Mouse (Mus musculus) intestine, embryonic 16.5 days (tissue): ENCODE data around the gene Srsf12. TPM values are rescaled to one million over a fixed set of nuclear protein-coding genes. Genes with fewer than 3 reads are reported as not detected.
A peak's percentile ranks its signal among the peaks of the same experiment; 100 is the strongest.

Source experiments
- ATAC-seq: fragments of 200-750 bp; cut with Nextera tagmentation; 2 replicates; pipeline ENCODE4 v1.8.0; 2017; ENCODE audit warnings: moderate TSS enrichment, moderate library complexity
- H3K27ac ChIP-seq: fragments of 300-500 bp; sonication (generic); 2 replicates; pipeline ENCODE4 v1.5.1; 2014; ENCODE audit warnings: mild to moderate bottlenecking, low read length
- H3K27me3 ChIP-seq: fragments of 300-500 bp; sonication (generic); replicated peaks from 2 replicates; pipeline ENCODE4 v1.6.1; 2014; ENCODE audit warnings: low read length, control low read depth, mixed read lengths; ENCODE audit not compliant: control insufficient read depth, insufficient read depth
- H3K36me3 ChIP-seq: fragments of 300-500 bp; sonication (generic); 2 replicates; pipeline ENCODE4 v1.6.1; 2014; ENCODE audit warnings: low read length, control low read depth; ENCODE audit not compliant: control insufficient read depth, insufficient read depth
- H3K4me1 ChIP-seq: fragments of 300-500 bp; sonication (generic); 2 replicates; pipeline ENCODE4 v1.6.1; 2014; ENCODE audit warnings: low read length, control low read depth, mixed read lengths; ENCODE audit not compliant: control insufficient read depth, insufficient read depth
- H3K4me2 ChIP-seq: fragments of 300-500 bp; sonication (generic); 2 replicates; pipeline ENCODE4 v1.6.1; 2014; ENCODE audit warnings: low read depth, low read length, control low read depth
- H3K4me3 ChIP-seq: fragments of 300-500 bp; sonication (generic); 2 replicates; pipeline ENCODE4 v1.5.1; 2014; ENCODE audit warnings: mild to moderate bottlenecking, low read length
- H3K9ac ChIP-seq: fragments of 300-500 bp; sonication (generic); 2 replicates; pipeline ENCODE4 v1.6.1; 2014; ENCODE audit warnings: low read depth, low read length
- H3K9me3 ChIP-seq: fragments of 300-500 bp; sonication (generic); 2 replicates; pipeline ENCODE4 v1.6.1; 2016; ENCODE audit warnings: low read length, control low read depth; ENCODE audit not compliant: control insufficient read depth
- WGBS: fragments of 180-500 bp; shearing (Covaris S2); extraction: QIAGEN DNeasy Blood & Tissue Kit; methylation state at CpG from one replicate; pipeline ENCODE4 v1.1.7; 2014; 5-methylcytosine and 5-hydroxymethylcytosine counted together
- polyA plus RNA-seq: library from polyadenylated mRNA; unstranded; fragments of >200 nt; fragmentation: Nextera tagmentation; extraction: Ambion mirVana; gene quantifications from 2 replicates; pipeline ENCODE4 v1.2.1, GENCODE M21; 2015

Gene Srsf12
- polyA plus RNA-seq, 1 experiment from 2014 or later: 5.2 TPM

DNA sequence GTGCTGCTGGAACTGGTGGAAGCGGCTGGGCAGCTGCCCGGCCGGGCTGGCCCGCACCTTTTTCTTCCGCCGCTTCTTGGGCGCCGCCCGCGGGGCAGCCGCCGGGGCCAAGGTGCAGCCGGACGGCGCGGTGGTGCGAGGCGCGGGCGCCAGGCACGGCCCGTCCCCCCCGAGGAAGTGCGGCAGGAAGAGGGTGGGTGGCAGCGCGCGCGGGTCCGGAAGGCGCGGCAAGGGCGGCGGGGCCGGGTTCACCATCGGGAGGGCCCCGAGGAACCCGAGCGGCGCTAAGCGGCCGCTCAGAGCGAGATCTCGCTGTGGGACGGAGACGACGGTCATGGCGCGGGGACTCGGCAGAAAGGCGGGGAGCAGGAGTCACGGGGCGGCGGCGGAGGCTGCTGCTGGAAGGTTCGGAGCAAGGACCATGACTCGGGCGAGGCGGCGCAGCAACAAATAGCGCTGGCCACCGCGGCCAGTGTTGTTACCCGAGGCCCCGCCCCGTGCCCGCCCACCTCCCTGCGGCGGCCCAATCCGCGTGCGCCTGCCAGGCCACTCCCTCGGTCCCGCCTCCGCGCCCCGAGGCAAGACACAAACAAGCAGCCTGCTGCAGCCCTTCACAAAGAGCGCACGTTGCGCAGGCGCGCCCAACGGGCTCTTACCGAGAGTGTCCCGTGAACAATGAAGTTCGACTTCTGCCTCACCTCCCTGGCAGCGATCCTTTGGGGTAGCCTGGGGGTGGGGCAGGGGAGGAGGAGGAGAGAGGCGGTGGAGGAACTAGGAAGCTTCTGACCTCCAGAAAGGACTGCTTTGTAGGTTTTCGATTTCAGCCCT, 39.5 kb downstream of the Srsf12 start:
- H3K27me3 ChIP-seq: no peaks in the 10 kb centered on the region
- H3K4me2 ChIP-seq: peak overlapping the region; percentile 61
- peak overlapping the region; percentile 89 for H3K4me3 ChIP-seq
- H3K36me3 ChIP-seq: peaks cover 5% of the 10 kb centered on the region; the same call in 1 of the 2 replicates
- WGBS: under 1% methylated on average over 88 of the region's 88 CpGs
- ATAC-seq: peak; percentile 93
- H3K27ac ChIP-seq: peak overlapping the region; percentile 100
- no peaks in the 10 kb centered on the region for H3K9me3 ChIP-seq
- peaks cover 11% of the 10 kb centered on the region for H3K4me1 ChIP-seq
- H3K9ac ChIP-seq: peak overlapping the region; percentile 99

DNA sequence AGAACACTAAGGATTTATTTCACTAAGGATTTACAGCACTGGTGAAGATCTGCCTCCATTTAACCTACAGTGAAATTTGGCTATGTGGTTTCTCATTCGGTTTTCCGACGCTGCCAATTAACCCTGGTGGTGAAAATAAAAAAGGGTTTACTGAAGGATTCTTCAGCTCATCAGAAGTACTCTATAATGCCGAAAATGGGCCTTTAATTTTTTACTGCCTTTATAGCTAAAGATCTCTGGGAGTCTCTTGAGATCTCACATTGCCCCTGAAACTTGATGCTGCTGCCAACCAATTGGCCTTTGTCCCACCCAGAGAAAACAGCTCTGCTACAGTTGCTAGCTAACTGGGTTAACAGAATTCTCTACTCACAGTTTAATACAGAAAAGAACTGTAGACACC, 40.1 kb downstream of the Srsf12 start:
- Histone ChIP-seq H3K36me3 (0 out of 2 replicates have a peak, but pooled peaks cover 2% of the 10 kb centered on the region), H3K27me3 (no peaks in the 10 kb centered on the region), H3K9me3 (no peaks in the 10 kb centered on the region), H3K27ac (peak overlapping the region; percentile 100), H3K4me3 (peak overlapping the region; percentile 89), H3K4me2 (peak overlapping the region; percentile 61), H3K9ac (peak overlapping the region; percentile 99), H3K4me1 (peaks cover 11% of the 10 kb centered on the region)
- ATAC-seq: no peak
- 2% methylated on average over 4 of the region's 4 CpGs for WGBS

DNA sequence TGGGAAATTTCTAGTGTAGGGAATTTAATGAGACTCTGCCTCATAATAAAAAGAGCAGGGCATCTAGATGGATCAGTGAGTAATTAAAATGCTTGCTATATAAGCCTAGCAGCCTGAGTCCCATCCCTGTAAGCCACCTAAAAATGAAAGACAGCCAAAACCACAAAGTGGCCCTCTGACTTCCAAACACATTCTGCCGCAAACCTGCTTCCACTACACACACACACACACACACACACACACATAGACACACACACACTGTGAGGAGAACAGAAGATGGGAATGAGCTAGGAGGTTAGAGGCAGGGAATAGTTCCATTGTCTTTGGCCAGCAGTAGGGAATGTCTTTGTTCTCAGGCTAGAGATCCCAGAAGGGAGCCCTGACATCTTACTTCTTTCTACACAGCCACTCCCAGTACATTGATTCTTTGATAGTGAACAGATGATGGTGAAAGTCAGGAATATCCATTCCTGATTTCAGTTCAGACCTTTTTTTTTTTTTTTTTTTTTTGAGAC, 41.0 kb downstream of the Srsf12 start:
- Histone ChIP-seq H3K27ac (no peak overlapping the region), H3K27me3 (no peaks in the 10 kb centered on the region), H3K4me1 (peaks cover 11% of the 10 kb centered on the region), H3K4me3 (no peak overlapping the region), H3K36me3 (0 out of 2 replicates have a peak, but pooled peaks cover 2% of the 10 kb centered on the region), H3K9ac (no peak overlapping the region), H3K4me2 (no peak overlapping the region), H3K9me3 (no peaks in the 10 kb centered on the region)
- 79% methylated on average over 1 of the region's 1 CpGs for WGBS
- no peak for ATAC-seq

GRCm38 (mm10) chr4:33250867-33251266, 42.1 kb downstream of the Srsf12 start:
- H3K27me3 ChIP-seq: no peaks in the 10 kb centered on the region
- H3K27ac ChIP-seq: no peak overlapping the region
- H3K9ac ChIP-seq: no peak overlapping the region
- H3K4me3 ChIP-seq: no peak overlapping the region
- H3K4me1 ChIP-seq: peaks cover 10% of the 10 kb centered on the region
- ATAC-seq: no peak
- no peaks in the 10 kb centered on the region for H3K9me3 ChIP-seq
- WGBS: 84% methylated on average over 2 of the region's 2 CpGs
- H3K4me2 ChIP-seq: no peak overlapping the region
- H3K36me3 ChIP-seq: 0 out of 2 replicates have a peak, but pooled peaks cover 1% of the 10 kb centered on the region

GRCm38 (mm10) chr4:33254706-33255105, 45.9 kb downstream of the Srsf12 start:
- Histone ChIP-seq H3K9ac (no peak overlapping the region), H3K9me3 (no peaks in the 10 kb centered on the region), H3K4me1 (0 out of 2 replicates have a peak, but pooled peaks cover 2% of the 10 kb centered on the region), H3K27ac (no peak overlapping the region), H3K36me3 (no peaks in the 10 kb centered on the region), H3K27me3 (no peaks in the 10 kb centered on the region), H3K4me2 (no peak overlapping the region), H3K4me3 (no peak overlapping the region)
- ATAC-seq: no peak
- 74% methylated on average over 4 of the region's 4 CpGs for WGBS

- no peaks in the 10 kb centered on the region for H3K36me3 ChIP-seq
- no peaks in the 10 kb centered on the region for H3K9me3 ChIP-seq
- peaks cover 8% of the 10 kb centered on the region; the same call in 1 of the 2 replicates for H3K4me1 ChIP-seq
- 56% methylated on average over 11 of the region's 11 CpGs for WGBS
- H3K27me3 ChIP-seq: no peaks in the 10 kb centered on the region
- no peak overlapping the region for H3K9ac ChIP-seq
- H3K4me2 ChIP-seq: no peak overlapping the region
- H3K27ac ChIP-seq: no peak overlapping the region
- peak; percentile 31; the same call in 1 of the 2 replicates for ATAC-seq
- H3K4me3 ChIP-seq: no peak overlapping the region
Measured at GRCm38 (mm10) chr4:33257263-33257964, 48.6 kb downstream of the Srsf12 start.

DNA sequence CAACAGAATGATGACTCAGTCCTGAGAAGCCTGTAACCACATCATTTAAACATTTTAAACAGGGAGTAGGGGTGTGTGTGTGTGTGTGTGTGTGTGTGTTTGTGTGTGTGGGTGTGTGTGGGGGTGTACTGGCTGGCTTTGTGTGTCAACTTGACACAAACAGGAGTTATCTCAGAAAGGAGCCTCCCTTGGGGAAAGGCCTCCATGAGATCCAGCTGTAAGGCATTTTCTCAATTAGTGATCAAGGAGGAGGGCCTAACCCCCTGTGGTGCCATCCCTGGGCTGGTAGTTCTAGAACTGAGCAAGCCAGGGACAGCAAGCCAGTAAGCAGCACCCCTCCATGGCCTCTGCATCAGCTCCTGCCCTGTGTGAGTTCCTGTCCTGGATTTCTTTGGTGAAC, 51.5 kb downstream of the Srsf12 start:
- no peaks in the 10 kb centered on the region for H3K27me3 ChIP-seq
- H3K36me3 ChIP-seq: no peaks in the 10 kb centered on the region
- no peak overlapping the region for H3K27ac ChIP-seq
- no peak overlapping the region for H3K4me3 ChIP-seq
- no peak for ATAC-seq
- H3K4me2 ChIP-seq: no peak overlapping the region
- no peak overlapping the region for H3K9ac ChIP-seq
- H3K4me1 ChIP-seq: peaks cover 8% of the 10 kb centered on the region; the same call in 1 of the 2 replicates
- H3K9me3 ChIP-seq: no peaks in the 10 kb centered on the region

DNA sequence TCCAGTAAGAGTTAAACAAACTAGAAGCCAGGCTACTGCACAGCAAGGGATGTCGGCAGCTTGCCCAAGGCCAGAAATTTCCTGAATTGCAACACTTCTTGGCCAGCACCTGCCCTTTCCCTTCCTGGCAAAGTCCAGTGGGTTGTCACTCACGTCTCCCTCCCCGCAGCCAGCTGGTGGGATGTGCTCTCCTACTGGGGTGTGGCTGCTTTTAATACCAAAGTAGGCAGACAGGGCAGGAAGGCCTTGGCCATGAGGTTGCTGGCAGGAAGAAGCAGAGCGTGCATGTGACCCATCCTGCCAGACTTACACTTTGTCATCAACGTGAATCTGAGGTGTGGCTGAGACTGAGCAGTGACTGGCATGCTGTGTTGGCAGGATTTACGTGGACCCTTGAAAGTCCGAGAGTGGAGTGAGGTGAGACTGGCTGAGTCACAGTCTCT, 52.5 kb downstream of the Srsf12 start:
- H3K4me2 ChIP-seq: peak overlapping the region; percentile 6; the same call in 1 of the 2 replicates
- 0 out of 2 replicates have a peak overlapping the region, but pooled peaks have one; percentile 21 for H3K9ac ChIP-seq
- 29% methylated on average over 7 of the region's 7 CpGs for WGBS
- no peaks in the 10 kb centered on the region for H3K36me3 ChIP-seq
- no peaks in the 10 kb centered on the region for H3K27me3 ChIP-seq
- ATAC-seq: peak; percentile 96
- H3K4me1 ChIP-seq: peaks cover 8% of the 10 kb centered on the region; the same call in 1 of the 2 replicates
- H3K4me3 ChIP-seq: no peak overlapping the region
- no peaks in the 10 kb centered on the region for H3K9me3 ChIP-seq
- peak overlapping the region; percentile 77 for H3K27ac ChIP-seq

- H3K27me3 ChIP-seq: no peaks in the 10 kb centered on the region
- ATAC-seq: no peak
- peaks cover 6% of the 10 kb centered on the region; the same call in 1 of the 2 replicates for H3K4me1 ChIP-seq
- 76% methylated on average over 1 of the region's 1 CpGs for WGBS
- H3K27ac ChIP-seq: no peak overlapping the region
- no peak overlapping the region for H3K9ac ChIP-seq
- no peak overlapping the region for H3K4me2 ChIP-seq
- no peak overlapping the region for H3K4me3 ChIP-seq
- no peaks in the 10 kb centered on the region for H3K36me3 ChIP-seq
- no peaks in the 10 kb centered on the region for H3K9me3 ChIP-seq
Measured at GRCm38 (mm10) chr4:33262897-33263296, 54.1 kb downstream of the Srsf12 start.
